ENCODE assay signal across 20 mouse cellular contexts in the genomic region with DNA sequence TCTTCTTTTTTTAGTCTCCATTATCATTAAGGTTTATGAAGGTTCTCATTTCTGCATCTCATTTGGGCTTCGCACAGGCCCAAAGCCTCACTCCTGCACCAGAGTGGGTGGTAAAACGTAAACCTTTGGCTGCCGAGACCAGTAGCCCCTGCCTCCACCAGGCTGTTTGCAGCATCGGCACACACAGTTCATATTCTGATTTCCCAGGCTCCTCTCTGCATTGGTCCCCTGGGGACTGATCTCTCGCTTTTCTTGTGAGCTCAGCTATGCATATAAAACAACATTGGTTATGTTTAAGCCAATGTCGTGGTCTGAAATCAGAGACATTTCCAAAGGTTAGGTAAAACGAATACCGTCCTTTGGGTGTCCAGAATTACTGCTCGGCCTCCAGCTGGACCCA. TPM values are rescaled to one million over a fixed set of nuclear protein-coding genes. Genes with fewer than 3 reads are reported as not detected.
DNase-seq lines count a peak whose midpoint lies in the region; ATAC-seq and TF ChIP-seq lines count a peak whose summit lies in the region.
"Had no signal": no experiment of that assay in that cellular context is flagged by ENCODE, and none has a peak within 500 bp of the region (broad histone marks: within the 10 kb centered on the region; RNA-seq: fewer than 3 reads in every experiment).

No protein-coding gene starts in this region.

- TF ChIP-seq POLR2A in brain, embryonic 14.5 days (IDR thresholded peaks at IDR 0.05; ENCODE audit: borderline replicate concordance, extremely low read depth, insufficient read depth, insufficient read length, poor library complexity, severe bottlenecking) = no peak

- no peak for DNase-seq in left cerebral cortex, adult 2 months (ENCODE audit: extremely low spot score in 1 of 2, low spot score in 2 of 2)
- no peak for DNase-seq in left cerebral cortex, adult 11 months (ENCODE audit: low spot score)
- peak; percentile 52 for DNase-seq in brain, embryonic 14.5 days (ENCODE audit: low read depth)
- peak; percentile 77 for DNase-seq in hindbrain, postnatal 0 days (ENCODE audit: low spot score)
- no peak for DNase-seq in thymus, postnatal 25 days
- no peak for DNase-seq in natural killer cell, adult 2 months (ENCODE audit: low spot score in 2 of 2)
- DNase-seq: adrenal gland, adult 2 months; cerebellum, adult 9-11 months; kidney, postnatal 10 days; liver, embryonic 13.5 days; lung, embryonic 14.5 days; lung, postnatal 36 days; right cerebral cortex, postnatal 25 days had no signal

- H3K4me1 ChIP-seq in hindbrain, postnatal 0 days (ENCODE audit: insufficient read depth, low read length) = no peaks in the 10 kb centered on the region
- peaks cover 5% of the 10 kb centered on the region; the same call in 1 of the 2 replicates for H3K4me1 ChIP-seq in neural tube, embryonic 14.5 days (ENCODE audit: control insufficient read depth, insufficient read depth, low read length)
- H3K4me1 ChIP-seq: embryonic facial prominence, embryonic 13.5 days; liver, embryonic 13.5 days had no signal

- H3K4me3 ChIP-seq in left cerebral cortex, adult 2 months = no peak overlapping the region
- no peak overlapping the region for H3K4me3 ChIP-seq in hindbrain, postnatal 0 days (ENCODE audit: low read length)
- H3K4me3 ChIP-seq in neural tube, embryonic 14.5 days (ENCODE audit: low read depth, low read length) = no peak overlapping the region
- H3K4me3 ChIP-seq: embryonic facial prominence, embryonic 13.5 days; heart, embryonic 10.5 days; limb, embryonic 12.5 days; liver, embryonic 13.5 days had no signal

- TF ChIP-seq CTCF in left cerebral cortex, adult 2 months (IDR thresholded peaks at IDR 0.05) = no peak; the same call in 1 of the 2 replicates
- TF ChIP-seq CTCF in brain, embryonic 14.5 days (IDR thresholded peaks at IDR 0.05; ENCODE audit: borderline replicate concordance, extremely low read depth, insufficient read depth, insufficient read length) = no peak
- 0 out of 2 replicates have a peak, but pooled peaks have one; percentile 15 for TF ChIP-seq CTCF in hindbrain, postnatal 0 days (IDR thresholded peaks at IDR 0.05; ENCODE audit: low read depth)

- H3K9ac ChIP-seq in hindbrain, postnatal 0 days (replicated peaks; ENCODE audit: low read length) = no peak overlapping the region
- H3K9ac ChIP-seq in neural tube, embryonic 14.5 days (replicated peaks; ENCODE audit: low read depth, low read length) = no peak overlapping the region
- H3K9ac ChIP-seq: embryonic facial prominence, embryonic 13.5 days; limb, embryonic 12.5 days; liver, embryonic 13.5 days; lung, embryonic 14.5 days had no signal

- H3K36me3 ChIP-seq in hindbrain, postnatal 0 days (ENCODE audit: insufficient read depth, low read length) = no peaks in the 10 kb centered on the region
- no peaks in the 10 kb centered on the region for H3K36me3 ChIP-seq in neural tube, embryonic 14.5 days (ENCODE audit: control insufficient read depth, insufficient read depth, low read length)
- H3K36me3 ChIP-seq: embryonic facial prominence, embryonic 13.5 days; heart, embryonic 10.5 days; limb, embryonic 12.5 days; liver, embryonic 13.5 days had no signal

- intact Hi-C loops in left cerebral cortex, adult 2 months (cut with DNase I) = no loop called here

- no peak overlapping the region for H3K4me2 ChIP-seq in hindbrain, postnatal 0 days (ENCODE audit: low read depth, low read length)
- no peak overlapping the region for H3K4me2 ChIP-seq in neural tube, embryonic 14.5 days (ENCODE audit: low read depth, low read length)
- H3K4me2 ChIP-seq: embryonic facial prominence, embryonic 13.5 days; limb, embryonic 12.5 days; liver, embryonic 13.5 days; lung, embryonic 14.5 days had no signal

- peak; percentile 61; the same call in 1 of the 2 replicates for ATAC-seq in hindbrain, postnatal 0 days
- ATAC-seq in neural tube, embryonic 14.5 days (ENCODE audit: low read depth) = no peak
- ATAC-seq: forebrain, embryonic 16.5 days had no signal

- peak overlapping the region; percentile 26; the same call in 1 of the 2 replicates for H3K27ac ChIP-seq in left cerebral cortex, adult 2 months
- H3K27ac ChIP-seq in hindbrain, postnatal 0 days = peak overlapping the region; percentile 32
- peak overlapping the region; percentile 73 for H3K27ac ChIP-seq in neural tube, embryonic 14.5 days (ENCODE audit: low read depth, low read length)
- H3K27ac ChIP-seq: embryonic facial prominence, embryonic 13.5 days; heart, embryonic 10.5 days; limb, embryonic 12.5 days; liver, embryonic 13.5 days had no signal

- no peaks in the 10 kb centered on the region for H3K9me3 ChIP-seq in hindbrain, postnatal 0 days (ENCODE audit: low read length)
- H3K9me3 ChIP-seq in neural tube, embryonic 14.5 days (ENCODE audit: control insufficient read depth, low read length) = no peaks in the 10 kb centered on the region
- H3K9me3 ChIP-seq: embryonic facial prominence, embryonic 13.5 days; heart, embryonic 10.5 days; limb, embryonic 12.5 days; liver, embryonic 13.5 days had no signal

- 37% methylated on average over 9 of the region's 9 CpGs for WGBS in hindbrain, postnatal 0 days
- 43% methylated on average over 9 of the region's 9 CpGs for WGBS in neural tube, embryonic 14.5 days

- H3K27me3 ChIP-seq in hindbrain, postnatal 0 days (ENCODE audit: insufficient read depth, low read length) = no peaks in the 10 kb centered on the region
- H3K27me3 ChIP-seq in neural tube, embryonic 14.5 days (ENCODE audit: control insufficient read depth, insufficient read depth, low read length) = no peaks in the 10 kb centered on the region

RNA-seq across cellular contexts. Expression of gene Smim12, which starts 32.3 kb away (rescaled TPM):
- total RNA-seq in left cerebral cortex, adult 2 months (2021) = 10 to 100 TPM; 52.1 to 54.0 TPM
- 31.6 and 37.0 TPM in 2 replicates for polyA plus RNA-seq in brain, embryonic 14.5 days (2012; rRNA removed)
- 40.8 and 47.2 TPM in 2 replicates for total RNA-seq in hindbrain, postnatal 0 days (2014; rRNA removed)
- 63.7 and 65.4 TPM in 2 replicates for polyA plus RNA-seq in hindbrain, postnatal 0 days (2015; fragmentation: Nextera tagmentation; extraction: Ambion mirVana)
- polyA plus RNA-seq in neural tube, embryonic 14.5 days (2014; fragmentation: Nextera tagmentation; extraction: Ambion mirVana) = 58.2 and 62.7 TPM in 2 replicates

RNA-seq across cellular contexts. Expression of gene Dlgap3, which starts 42.3 kb away (rescaled TPM):
- total RNA-seq in left cerebral cortex, adult 2 months (2021) = 100 to 1,000 TPM; 372 to 403 TPM
- 27.0 and 42.7 TPM in 2 replicates for polyA plus RNA-seq in brain, embryonic 14.5 days (2012; rRNA removed)
- total RNA-seq in hindbrain, postnatal 0 days (2014; rRNA removed) = 153 and 163 TPM in 2 replicates
- polyA plus RNA-seq in hindbrain, postnatal 0 days (2015; fragmentation: Nextera tagmentation; extraction: Ambion mirVana) = 30.0 and 34.2 TPM in 2 replicates
- 21.8 and 26.0 TPM in 2 replicates for polyA plus RNA-seq in neural tube, embryonic 14.5 days (2014; fragmentation: Nextera tagmentation; extraction: Ambion mirVana)
- total RNA-seq: megakaryocyte-erythroid progenitor cell, adult 5-6 weeks had no signal
- polyA plus RNA-seq: C2C12 had no signal

Comparison
In these comparisons a context has a peak if more than half of its experiments do, and no peak if none do; other contexts are left out.
1. DNase-seq: peak in brain, embryonic 14.5 days (single experiment) and hindbrain, postnatal 0 days (single experiment); none in left cerebral cortex, adult 2 months (0 of 2), left cerebral cortex, adult 11 months (single experiment), thymus, postnatal 25 days (single experiment) and natural killer cell, adult 2 months (0 of 2).
2. Peak in every context shown above with its lines, with median percentiles within 50 percentile points of each other: H3K27ac ChIP-seq.